Mouse (Mus musculus): ENCODE measurements at regions not wholly inside any gene's neighbourhood (a gene's known extent, or its start where the extent isn't known, plus 50 kb on each side); places are given as distances from the start of the nearest gene placed in this dataset.

- no peak for DNase-seq
These were observed 213.3 kb downstream of the Gm9733 start for GRCm38 (mm10) chr3:15118634-15119356.

- DNase-seq: peak in 1 of 2 experiments; percentile 25
These were observed 205.4 kb downstream of the Gm9733 start for GRCm38 (mm10) chr3:15126736-15127135.

- DNase-seq: peak in 1 of 2 experiments; percentile 8
These were observed 203.7 kb downstream of the Gm9733 start for GRCm38 (mm10) chr3:15128370-15128769.

GRCm38 (mm10) chr3:15128960-15129359 is 203.1 kb downstream of the Gm9733 start:
- DNase-seq: no peak

- DNase-seq: no peak
These were observed 202.3 kb downstream of the Gm9733 start for GRCm38 (mm10) chr3:15129729-15130369.

GRCm38 (mm10) chr3:15132136-15132535 is 200.0 kb downstream of the Gm9733 start:
- DNase-seq: no peak

GRCm38 (mm10) chr3:15139550-15139949 is 192.6 kb downstream of the Gm9733 start:
- DNase-seq: no peak

GRCm38 (mm10) chr3:15153710-15154109 is 178.4 kb downstream of the Gm9733 start:
- DNase-seq: no peak

GRCm38 (mm10) chr3:15154153-15154552 is 177.9 kb downstream of the Gm9733 start:
- no peak for DNase-seq

GRCm38 (mm10) chr3:15156681-15157080 is 175.4 kb downstream of the Gm9733 start:
- peak in 1 of 2 experiments; percentile 14 for DNase-seq

GRCm38 (mm10) chr3:15157842-15158241 is 174.3 kb downstream of the Gm9733 start:
- no peak for DNase-seq

GRCm38 (mm10) chr3:15158926-15159325 is 173.2 kb downstream of the Gm9733 start:
- DNase-seq: no peak

GRCm38 (mm10) chr3:15159965-15160714 is 172.0 kb downstream of the Gm9733 start:
- no peak for DNase-seq

- peak; percentile 58 to 63 for DNase-seq
These were observed 156.3 kb downstream of the Gm9733 start for GRCm38 (mm10) chr3:15175811-15176210.

GRCm38 (mm10) chr3:15179079-15179812 is 152.9 kb downstream of the Gm9733 start:
- peak; percentile 29 to 35 for DNase-seq

GRCm38 (mm10) chr3:15181111-15181510 is 151.0 kb downstream of the Gm9733 start:
- DNase-seq: peak; percentile 52

GRCm38 (mm10) chr3:15186731-15187130 is 145.4 kb downstream of the Gm9733 start:
- no peak for DNase-seq

- DNase-seq: peak; percentile 72 to 76
These were observed 137.7 kb downstream of the Gm9733 start for GRCm38 (mm10) chr3:15194362-15194761.

- no peak for DNase-seq
These were observed 136.0 kb downstream of the Gm9733 start for GRCm38 (mm10) chr3:15196101-15196500.

- DNase-seq: no peak
These were observed 134.0 kb downstream of the Gm9733 start for GRCm38 (mm10) chr3:15198086-15198485.

GRCm38 (mm10) chr3:15200309-15200708 is 131.8 kb downstream of the Gm9733 start:
- no peak for DNase-seq

GRCm38 (mm10) chr3:15200990-15201389 is 131.1 kb downstream of the Gm9733 start:
- no peak for DNase-seq

GRCm38 (mm10) chr3:15202760-15203159 is 129.3 kb downstream of the Gm9733 start:
- peak; percentile 47 to 52 for DNase-seq

Data from B cell, adult 2 months (primary cell).